ENCODE assay signal across 25 mouse cellular contexts in the genomic region with DNA sequence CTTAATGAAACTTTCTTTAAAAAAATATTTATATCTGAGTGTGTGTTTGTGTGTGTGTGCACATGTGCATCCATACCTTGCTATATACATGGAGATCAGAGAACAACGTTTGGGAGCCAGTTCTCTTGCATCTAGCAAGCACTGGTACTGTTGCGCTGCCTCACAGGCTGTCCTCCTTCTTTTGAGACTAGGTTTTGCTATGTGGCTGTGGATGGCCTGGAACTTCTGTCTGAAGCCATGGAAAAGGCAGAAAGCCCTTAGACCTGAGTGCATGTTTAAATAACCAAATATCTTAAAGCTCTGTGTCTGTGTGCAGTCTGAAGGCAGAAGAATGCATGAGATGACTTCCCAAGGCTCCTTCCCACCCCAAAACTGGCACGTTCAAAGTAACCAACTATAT.
DNase-seq lines count a peak whose midpoint lies in the region; ATAC-seq and TF ChIP-seq lines count a peak whose summit lies in the region.
"Had no signal": no experiment of that assay in that cellular context is flagged by ENCODE, and none has a peak within 500 bp of the region (broad histone marks: within the 10 kb centered on the region; RNA-seq: fewer than 3 reads in every experiment).

No protein-coding gene starts in this region.

- ATAC-seq in heart, embryonic 14.5 days (ENCODE audit: insufficient number of reproducible peaks, insufficient read depth, low FRiP score, low read depth), result no peak
- no peak for ATAC-seq in kidney, embryonic 15.5 days (replicated peaks; ENCODE audit: low FRiP score)
- no peak for ATAC-seq in stomach, postnatal 0 days (ENCODE audit: low FRiP score, low TSS enrichment)
- ATAC-seq: activated CD4-positive, CD25-positive, alpha-beta regulatory T cell, adult 4 months; forebrain, embryonic 13.5 days; hindbrain, postnatal 0 days; midbrain, embryonic 15.5 days had no signal

- H3K27me3 ChIP-seq in heart, embryonic 14.5 days (ENCODE audit: control insufficient read depth, insufficient read depth, low read length), result no peaks in the 10 kb centered on the region
- H3K27me3 ChIP-seq in kidney, embryonic 15.5 days, result no peaks in the 10 kb centered on the region
- no peaks in the 10 kb centered on the region for H3K27me3 ChIP-seq in stomach, postnatal 0 days (ENCODE audit: control insufficient read depth, insufficient read depth, low read length)
- H3K27me3 ChIP-seq: embryonic facial prominence, embryonic 13.5 days; forebrain, embryonic 13.5 days; liver, embryonic 13.5 days; midbrain, embryonic 15.5 days; neural tube, embryonic 12.5 days had no signal

- intact Hi-C loops in gastrocnemius, adult 2 months (cut with DNase I), result no loop called here

- H3K27ac ChIP-seq in gastrocnemius, adult 2 months, result peak overlapping the region; percentile 80
- H3K27ac ChIP-seq in heart, embryonic 14.5 days (replicated peaks in 1 of 2; ENCODE audit: control insufficient read depth in 1 of 2, insufficient read depth in 1 of 2, low read depth in 2 of 2, low read length in 2 of 2), result peak overlapping the region; percentile 3 to 42; a peak in 1 of 4 replicates
- H3K27ac ChIP-seq in kidney, embryonic 15.5 days, result peak overlapping the region; percentile 92
- peak overlapping the region; percentile 87; the same call in 1 of the 2 replicates for H3K27ac ChIP-seq in stomach, postnatal 0 days (replicated peaks)
- H3K27ac ChIP-seq: forebrain, embryonic 13.5 days; hindbrain, postnatal 0 days; liver, embryonic 13.5 days; macrophage; midbrain, embryonic 15.5 days; neural tube, embryonic 12.5 days had no signal

- TF ChIP-seq CTCF in gastrocnemius, adult 2 months (IDR thresholded peaks at IDR 0.05), result no peak
- TF ChIP-seq CTCF in stomach, postnatal 0 days (IDR thresholded peaks at IDR 0.05; ENCODE audit: low read depth), result no peak

- peaks cover 83% of the 10 kb centered on the region for H3K36me3 ChIP-seq in heart, embryonic 14.5 days (ENCODE audit: control insufficient read depth, insufficient read depth, low read length)
- H3K36me3 ChIP-seq in kidney, embryonic 15.5 days, result peaks cover 11% of the 10 kb centered on the region; the same call in 1 of the 2 replicates
- H3K36me3 ChIP-seq in stomach, postnatal 0 days (ENCODE audit: control insufficient read depth, insufficient read depth, low read length), result peaks cover 6% of the 10 kb centered on the region

- DNase-seq in gastrocnemius, adult 2 months, result no peak
- DNase-seq in gastrocnemius, adult 8-10 months (ENCODE audit: low spot score in 2 of 2), result no peak
- no peak for DNase-seq in heart, adult 18-20 months
- no peak for DNase-seq in kidney, postnatal 4 days
- no peak for DNase-seq in stomach, postnatal 0 days (ENCODE audit: low spot score)
- DNase-seq: adrenal gland, adult 8-10 months; cerebellum, adult 2 months; cerebellum, postnatal 36 days; embryo, embryonic 11 days; kidney, adult 18-20 months; layer of hippocampus, adult 9-11 months; liver, embryonic 13.5 days; right cerebral cortex, postnatal 14 days; thymus, postnatal 14 days had no signal

- no peak for TF ChIP-seq EP300 in stomach, postnatal 0 days (optimal IDR thresholded peaks at IDR 0.05)

- H3K4me3 ChIP-seq in gastrocnemius, adult 2 months, result no peak overlapping the region
- no peak overlapping the region for H3K4me3 ChIP-seq in heart, embryonic 14.5 days (ENCODE audit: control insufficient read depth in 1 of 2, insufficient read depth in 1 of 2, low read depth in 1 of 2, low read length in 2 of 2)
- no peak overlapping the region for H3K4me3 ChIP-seq in kidney, embryonic 15.5 days (replicated peaks)
- no peak overlapping the region for H3K4me3 ChIP-seq in stomach, postnatal 0 days (ENCODE audit: low read depth, low read length)
- H3K4me3 ChIP-seq: embryonic facial prominence, embryonic 13.5 days; erythroblast, embryonic 14.5 days; forebrain, embryonic 13.5 days; liver, embryonic 13.5 days; midbrain, embryonic 15.5 days; neural tube, embryonic 12.5 days had no signal

- 82% methylated on average over 3 of the region's 3 CpGs for WGBS in heart, embryonic 14.5 days
- WGBS in kidney, embryonic 15.5 days, result 76% methylated on average over 3 of the region's 3 CpGs
- whole genome bisulfite sequencing in stomach, postnatal 0 days, result 61% methylated on average over 3 of the region's 3 CpGs

- H3K9me3 ChIP-seq in heart, embryonic 14.5 days (ENCODE audit: control insufficient read depth, low read length), result no peaks in the 10 kb centered on the region
- no peaks in the 10 kb centered on the region for H3K9me3 ChIP-seq in kidney, embryonic 15.5 days (replicated peaks)
- no peaks in the 10 kb centered on the region for H3K9me3 ChIP-seq in stomach, postnatal 0 days (ENCODE audit: control insufficient read depth, low read length)
- H3K9me3 ChIP-seq: embryonic facial prominence, embryonic 13.5 days; forebrain, embryonic 13.5 days; liver, embryonic 13.5 days; midbrain, embryonic 15.5 days; neural tube, embryonic 12.5 days had no signal

- H3K4me2 ChIP-seq in heart, embryonic 14.5 days (ENCODE audit: low read length), result no peak overlapping the region
- no peak overlapping the region for H3K4me2 ChIP-seq in kidney, embryonic 15.5 days
- H3K4me2 ChIP-seq in stomach, postnatal 0 days (replicated peaks; ENCODE audit: low read depth), result no peak overlapping the region
- H3K4me2 ChIP-seq: embryonic facial prominence, embryonic 13.5 days; forebrain, embryonic 13.5 days; liver, embryonic 13.5 days; lung, embryonic 14.5 days; midbrain, embryonic 15.5 days; neural tube, embryonic 12.5 days had no signal

- peaks cover 22 to 31% of the 10 kb centered on the region in 2 experiments for H3K4me1 ChIP-seq in heart, embryonic 14.5 days (ENCODE audit: control insufficient read depth in 2 of 2, insufficient read depth in 2 of 2, low read length in 2 of 2)
- H3K4me1 ChIP-seq in kidney, embryonic 15.5 days, result peaks cover 58% of the 10 kb centered on the region
- peaks cover 8% of the 10 kb centered on the region; the same call in 1 of the 2 replicates for H3K4me1 ChIP-seq in stomach, postnatal 0 days (replicated peaks; ENCODE audit: control insufficient read depth, insufficient read depth)
- H3K4me1 ChIP-seq: forebrain, embryonic 13.5 days; midbrain, embryonic 15.5 days had no signal

- H3K9ac ChIP-seq in heart, embryonic 14.5 days (ENCODE audit: low read length), result no peak overlapping the region
- H3K9ac ChIP-seq in kidney, embryonic 15.5 days, result no peak overlapping the region
- no peak overlapping the region for H3K9ac ChIP-seq in stomach, postnatal 0 days (ENCODE audit: low read length)
- H3K9ac ChIP-seq: embryonic facial prominence, embryonic 13.5 days; forebrain, embryonic 13.5 days; liver, embryonic 13.5 days; lung, embryonic 14.5 days; midbrain, embryonic 15.5 days; neural tube, embryonic 12.5 days had no signal

Comparison
In these comparisons a context has a peak if more than half of its experiments do, and no peak if none do; other contexts are left out.
1. H3K27ac ChIP-seq: peak in every context shown above with its lines; median percentile 92 in kidney, embryonic 15.5 days; 87 in stomach, postnatal 0 days; 80 in gastrocnemius, adult 2 months; 22 in heart, embryonic 14.5 days.